Mouse (Mus musculus) layer of hippocampus, adult 9-10 months (tissue): ENCODE data around the gene Gpc3.
"Not testable (repeated sequence)": the region's sequence is repeated elsewhere in the genome, so short reads cannot be mapped to it uniquely, and the experiment has no call there.

Experiments
- DNase-seq: peaks from one replicate; pipeline ENCODE4 v3.0.0; 2022; ENCODE audit warnings: low spot score

Gene Gpc3

DNA sequence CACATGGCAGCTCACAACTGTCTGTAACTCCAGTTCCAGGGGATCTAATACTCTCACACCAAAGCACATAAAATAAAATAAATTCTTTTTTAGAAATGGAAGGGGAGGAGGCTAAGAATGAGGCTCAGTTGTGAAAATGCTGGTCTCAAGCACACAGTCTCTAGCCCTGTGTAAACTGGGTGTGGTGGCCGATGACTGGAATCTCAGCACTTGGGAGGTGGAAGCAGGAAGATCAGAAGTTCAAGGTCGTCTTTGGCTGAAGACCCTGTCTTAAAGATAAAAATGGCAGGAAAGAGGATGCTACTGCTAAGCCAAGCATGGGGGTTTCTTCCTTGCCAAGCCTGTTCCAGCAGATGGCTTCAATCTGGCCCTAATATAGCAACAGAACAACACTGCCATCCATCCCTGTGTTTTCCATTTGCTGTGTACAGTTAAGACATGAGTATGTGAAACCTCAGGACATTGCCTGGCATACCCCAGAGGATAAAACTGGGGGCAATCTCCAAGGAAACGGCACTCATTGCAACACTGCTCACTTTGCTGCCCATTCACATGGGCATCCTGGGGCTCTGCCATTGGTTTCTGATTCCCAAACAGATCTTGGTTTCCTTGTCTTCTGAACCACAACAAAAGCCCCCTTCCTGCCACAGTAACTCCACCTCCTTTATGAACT, 334.9 kb downstream of the Gpc3 start:
- no peak for DNase-seq

- no peak for DNase-seq
Observed at GRCm38 (mm10) chrX:52277599-52277998, 336.2 kb downstream of the Gpc3 start.

DNA sequence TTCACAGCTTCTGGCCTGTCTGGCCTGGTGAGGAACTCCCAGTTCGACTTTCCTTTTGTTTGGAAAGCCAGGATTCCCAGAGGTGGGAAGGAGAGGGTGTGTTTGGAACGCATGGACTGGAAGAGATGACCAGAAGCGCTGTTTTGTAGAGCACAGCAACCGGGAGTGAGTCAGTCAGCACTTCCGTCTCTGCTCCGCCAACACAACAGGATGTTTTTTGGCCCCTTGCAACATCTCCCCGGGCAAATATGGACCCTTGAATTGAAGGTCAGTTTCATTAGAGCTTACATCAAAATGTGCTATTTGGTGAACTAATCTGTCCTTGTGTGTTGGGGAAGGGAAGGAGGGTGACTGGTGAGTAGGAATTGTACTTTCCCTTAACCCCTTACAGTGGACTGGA, 340.7 kb downstream of the Gpc3 start:
- DNase-seq: no peak

DNA sequence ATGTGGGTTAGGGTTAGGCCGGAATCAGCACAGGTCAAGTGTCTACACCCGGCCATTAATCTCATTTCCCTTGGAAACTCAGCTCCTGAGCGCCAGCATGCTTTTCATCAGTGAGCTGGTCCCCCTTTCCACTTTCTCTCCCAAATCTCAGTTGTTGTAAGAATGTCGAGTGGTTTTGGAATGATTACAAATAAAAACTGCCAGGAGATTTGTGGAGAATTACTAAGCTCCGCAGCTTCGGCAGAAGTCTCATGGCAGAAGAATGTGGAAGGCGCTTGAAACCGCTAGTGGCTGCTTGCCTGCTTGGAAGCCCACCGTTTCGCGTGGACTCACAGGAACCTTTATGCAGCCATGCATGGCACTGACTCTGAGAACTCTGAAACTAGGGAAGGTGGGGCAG, 351.8 kb downstream of the Gpc3 start:
- no peak for DNase-seq

- no peak for DNase-seq
Observed at GRCm38 (mm10) chrX:52261546-52261945, 352.2 kb downstream of the Gpc3 start.

DNA sequence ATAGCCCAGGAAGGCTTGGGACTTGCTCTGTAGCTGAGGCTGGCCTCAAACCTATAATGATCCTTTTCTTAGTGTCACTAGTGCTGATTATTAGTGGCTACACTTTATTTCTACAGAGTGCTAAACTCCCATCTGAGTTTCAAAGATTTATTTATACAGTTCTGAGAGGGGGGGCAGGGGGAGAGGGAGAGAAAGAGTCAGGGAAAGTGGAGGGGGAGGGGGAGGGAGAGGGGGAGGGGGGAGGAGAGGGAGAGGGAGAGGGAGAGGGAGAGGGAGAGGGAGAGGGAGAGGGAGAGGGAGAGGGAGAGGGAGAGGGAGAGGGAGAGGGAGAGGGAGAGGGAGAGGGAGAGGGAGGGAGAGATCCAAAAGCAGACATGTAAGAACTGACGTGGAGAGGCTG, 354.0 kb downstream of the Gpc3 start:
- DNase-seq: not testable (repeated sequence)

DNA sequence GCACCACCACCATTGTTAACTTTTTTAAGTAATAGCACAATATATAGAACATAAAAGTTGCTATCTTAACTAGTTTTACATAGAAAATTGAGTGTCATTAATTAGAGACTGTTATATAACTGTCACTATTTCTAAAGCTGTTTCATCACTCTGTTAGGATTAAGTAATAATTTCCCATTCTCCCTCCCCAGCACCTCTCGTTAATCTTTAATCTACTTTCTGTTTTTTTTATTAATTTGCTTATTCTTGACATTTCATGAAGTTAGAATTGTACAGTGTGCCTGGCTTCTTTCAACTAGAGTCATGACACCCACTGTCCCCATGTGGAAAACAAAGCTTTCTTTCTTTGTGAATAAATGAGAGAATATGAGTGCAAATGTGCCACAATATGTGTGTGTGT, 359.2 kb downstream of the Gpc3 start:
- no peak for DNase-seq

DNA sequence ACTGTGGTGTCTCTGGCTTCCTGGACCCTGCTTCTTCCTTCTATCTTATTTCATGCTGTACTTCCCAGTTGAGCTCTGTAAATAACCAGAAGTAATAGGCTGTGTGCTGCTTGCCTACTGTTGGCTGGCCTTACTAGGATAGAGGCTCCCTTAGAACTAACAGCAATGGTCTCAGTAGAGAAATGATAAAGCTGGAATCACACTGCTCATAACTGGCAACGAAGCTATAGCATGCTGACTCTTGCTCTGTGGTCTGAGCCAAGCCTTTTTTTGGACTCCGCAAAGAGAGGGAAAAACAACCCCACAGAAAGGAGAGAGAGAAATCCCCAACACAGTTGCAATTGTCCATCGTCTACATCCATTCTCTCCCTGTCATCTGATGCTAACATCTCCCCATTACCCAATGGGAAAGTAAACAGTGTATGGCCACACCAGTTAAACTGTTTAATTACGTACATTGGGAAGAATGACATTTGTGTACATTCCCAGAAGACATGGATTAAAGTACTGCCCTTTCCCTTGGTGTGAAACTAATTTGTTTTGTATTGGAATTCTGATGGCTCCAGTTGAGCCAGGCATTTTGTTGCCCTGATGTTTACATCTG, 368.0 kb downstream of the Gpc3 start:
- DNase-seq: no peak

DNA sequence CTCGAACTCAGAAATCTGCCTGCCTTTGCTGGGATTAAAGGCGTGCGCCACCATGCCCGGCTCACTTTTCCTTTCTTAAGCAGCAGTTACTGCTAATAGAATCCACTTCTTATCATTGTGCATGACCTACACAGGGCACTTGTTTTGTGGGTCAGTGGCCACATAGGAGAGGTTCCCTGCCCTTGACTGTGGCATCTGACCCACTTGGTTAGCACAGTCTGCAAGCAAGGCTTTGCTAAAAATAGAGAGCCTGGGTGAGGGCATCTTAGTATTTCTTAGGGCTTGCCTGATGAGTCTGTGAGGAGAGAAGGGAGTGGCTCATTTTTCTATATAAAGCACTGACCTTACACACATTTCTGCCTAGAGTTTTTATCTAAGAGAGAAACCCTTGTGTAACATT, 376.3 kb downstream of the Gpc3 start:
- no peak for DNase-seq

DNA sequence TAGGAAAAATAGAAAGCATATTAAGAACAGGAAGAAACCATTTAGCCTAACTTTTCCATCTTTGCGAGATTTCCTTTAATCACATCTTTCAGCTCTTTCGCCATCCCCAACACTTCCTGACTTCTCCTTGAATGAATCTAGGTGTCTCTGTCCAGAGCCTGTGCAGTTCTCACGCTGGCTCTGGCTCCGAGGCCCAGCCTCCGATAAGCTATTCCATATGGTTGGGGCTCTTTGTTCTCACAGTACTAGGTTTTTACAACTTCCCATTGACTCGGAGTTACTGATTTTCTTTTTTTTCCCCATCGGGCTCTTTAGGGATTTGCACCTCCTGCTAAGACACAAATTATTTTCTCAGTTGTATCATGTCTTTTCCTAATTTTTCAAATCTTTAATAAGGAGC, 381.8 kb downstream of the Gpc3 start:
- no peak for DNase-seq

- no peak for DNase-seq
Observed at GRCm38 (mm10) chrX:52230711-52231110, 383.0 kb downstream of the Gpc3 start.
